Comparison of ENCODE assay signal across 51 mouse cellular contexts in genomic region chrX:89409589-89409988, GRCm38 (mm10). TPM values are rescaled to one million over a fixed set of nuclear protein-coding genes. Genes with fewer than 3 reads are reported as not detected.
"Had no signal": no experiment of that assay in that cellular context is flagged by ENCODE, and none has a peak within 500 bp of the region (broad histone marks: within the 10 kb centered on the region; RNA-seq: fewer than 3 reads in every experiment).

Gene Pet2, minus strand, starts transcription at chrX:89409689.

- H3K4me1 ChIP-seq: heart, embryonic 10.5 days; heart, embryonic 12.5 days; heart, embryonic 13.5 days; heart, embryonic 15.5 days; hindbrain, embryonic 10.5 days; hindbrain, embryonic 12.5 days; hindbrain, embryonic 13.5 days; hindbrain, embryonic 15.5 days; intestine, embryonic 15.5 days; kidney, embryonic 15.5 days had no signal

- H3K4me2 ChIP-seq: heart, embryonic 11.5 days; heart, embryonic 12.5 days; heart, embryonic 13.5 days; heart, embryonic 15.5 days; hindbrain, embryonic 12.5 days; hindbrain, embryonic 13.5 days; hindbrain, embryonic 14.5 days; hindbrain, embryonic 15.5 days; intestine, embryonic 15.5 days; kidney, embryonic 15.5 days had no signal

- H3K36me3 ChIP-seq: heart, embryonic 10.5 days; heart, embryonic 12.5 days; heart, embryonic 13.5 days; heart, embryonic 15.5 days; hindbrain, embryonic 10.5 days; hindbrain, embryonic 12.5 days; hindbrain, embryonic 13.5 days; hindbrain, embryonic 15.5 days; intestine, embryonic 15.5 days; kidney, embryonic 15.5 days had no signal

- H3K4me3 ChIP-seq: heart, embryonic 10.5 days; heart, embryonic 12.5 days; heart, embryonic 13.5 days; heart, embryonic 15.5 days; hindbrain, embryonic 10.5 days; hindbrain, embryonic 12.5 days; hindbrain, embryonic 13.5 days; hindbrain, embryonic 15.5 days; intestine, embryonic 15.5 days; kidney, embryonic 15.5 days; layer of hippocampus, adult 2 months had no signal

- H3K27ac ChIP-seq: heart, embryonic 10.5 days; heart, embryonic 13.5 days; heart, embryonic 15.5 days; hindbrain, embryonic 10.5 days; hindbrain, embryonic 12.5 days; hindbrain, embryonic 13.5 days; hindbrain, embryonic 14.5 days; hindbrain, embryonic 15.5 days; hindbrain, postnatal 0 days; intestine, embryonic 15.5 days; kidney, embryonic 15.5 days; kidney, postnatal 0 days; layer of hippocampus, adult 2 months had no signal

- DNase-seq: heart, postnatal 10 days; heart, postnatal 14 days; heart, postnatal 36 days; heart, postnatal 4 days; kidney, adult 11 months; kidney, adult 18-20 months; kidney, adult 2 months; kidney, adult 8-10 months; kidney, adult 9 months; kidney, postnatal 10 days; kidney, postnatal 14 days; kidney, postnatal 25 days; kidney, postnatal 36 days; kidney, postnatal 4 days; layer of hippocampus, adult 9-11 months; layer of hippocampus, postnatal 36 days had no signal

- H3K27me3 ChIP-seq: heart, embryonic 12.5 days; heart, embryonic 13.5 days; heart, embryonic 15.5 days; hindbrain, embryonic 12.5 days; hindbrain, embryonic 13.5 days; hindbrain, embryonic 15.5 days; intestine, embryonic 15.5 days; kidney, embryonic 15.5 days had no signal

RNA-seq across cellular contexts. Expression of gene Pet2, which starts in this region (rescaled TPM):
- total RNA-seq: heart, adult 8-10 months; heart, postnatal 10 days; heart, postnatal 14 days; heart, postnatal 25 days; heart, postnatal 36 days; heart, postnatal 4 days; hematopoietic stem cell, adult 5-6 weeks; hindbrain, postnatal 0 days; layer of hippocampus, adult 18-20 months; layer of hippocampus, adult 2 months; layer of hippocampus, adult 8-10 months; layer of hippocampus, postnatal 10 days; layer of hippocampus, postnatal 14 days; layer of hippocampus, postnatal 25 days; layer of hippocampus, postnatal 36 days had no signal
- polyA plus RNA-seq: heart, embryonic 10.5 days; heart, embryonic 11.5 days; heart, embryonic 12.5 days; heart, embryonic 13.5 days; heart, embryonic 14.5 days; heart, embryonic 15.5 days; heart, embryonic 16.5 days; heart, postnatal 0 days; hindbrain, embryonic 10.5 days; hindbrain, embryonic 11.5 days; hindbrain, embryonic 12.5 days; hindbrain, embryonic 13.5 days; hindbrain, embryonic 14.5 days; hindbrain, embryonic 15.5 days; hindbrain, embryonic 16.5 days; hindbrain, postnatal 0 days; inflammation-experienced regulatory T-cells, adult 6 months; intestine, embryonic 14.5 days; intestine, embryonic 15.5 days; intestine, embryonic 16.5 days; intestine, postnatal 0 days; kidney, adult 2 months; kidney, embryonic 14.5 days; kidney, embryonic 15.5 days; kidney, embryonic 16.5 days; kidney, postnatal 0 days; large intestine, adult 2 months had no signal
